Comparison of ENCODE assay signal across 12 mouse cellular contexts in the genomic region with DNA sequence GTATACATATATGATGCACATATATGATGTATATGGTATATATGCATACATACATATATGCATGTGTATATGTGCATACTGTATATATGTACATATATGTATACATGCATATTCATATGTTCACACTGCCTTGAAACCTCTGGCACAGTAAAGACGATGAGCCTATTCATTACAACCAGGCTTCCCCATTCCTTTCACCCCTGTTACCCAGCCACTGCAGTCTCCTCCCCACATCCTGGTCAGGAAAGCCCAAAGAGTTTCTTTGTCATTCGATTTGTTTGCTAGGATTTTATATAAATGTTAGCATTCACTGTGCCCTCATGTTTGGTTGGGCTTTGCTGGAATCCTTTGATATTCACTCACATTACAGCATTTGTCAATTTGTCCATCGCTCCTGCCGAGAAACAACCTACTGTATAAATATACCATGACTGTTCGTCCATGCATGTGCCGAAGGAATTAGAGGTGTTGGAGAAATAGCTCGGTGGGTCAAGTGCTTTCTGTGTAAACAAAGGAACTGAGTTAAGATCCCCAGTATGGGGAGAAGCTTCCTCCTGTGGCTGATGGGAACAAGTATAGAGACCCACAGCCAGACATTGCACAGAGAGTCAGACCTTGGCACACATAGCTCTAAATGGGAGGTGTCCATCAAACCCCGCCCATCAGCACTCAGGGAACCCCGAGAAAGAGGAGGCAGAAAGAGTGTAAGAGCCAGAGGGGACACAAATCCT.
"Had no signal": no experiment of that assay in that cellular context is flagged by ENCODE, and none has a peak within 500 bp of the region (broad histone marks: within the 10 kb centered on the region; RNA-seq: fewer than 3 reads in every experiment).

No protein-coding gene starts in this region.

- H3K9ac ChIP-seq: liver, embryonic 13.5 days had no signal

- H3K27me3 ChIP-seq: liver, embryonic 13.5 days; megakaryocyte, embryonic 14.5 days had no signal

- H3K4me1 ChIP-seq: liver, embryonic 13.5 days had no signal

- H3K9me3 ChIP-seq: liver, embryonic 13.5 days; megakaryocyte, embryonic 14.5 days had no signal

- DNase-seq: kidney, adult 2 months; kidney, postnatal 36 days; layer of hippocampus, postnatal 36 days; liver, embryonic 13.5 days; midbrain, embryonic 14.5 days; thymus, adult 18-20 months; thymus, postnatal 36 days had no signal

- H3K27ac ChIP-seq: kidney, postnatal 0 days; left cerebral cortex, adult 2 months; liver, embryonic 13.5 days had no signal

- H3K36me3 ChIP-seq: liver, embryonic 13.5 days had no signal

- H3K4me3 ChIP-seq: left cerebral cortex, adult 2 months; liver, embryonic 13.5 days; megakaryocyte, embryonic 14.5 days had no signal

- H3K4me2 ChIP-seq: liver, embryonic 13.5 days; midbrain, embryonic 11.5 days had no signal

- ATAC-seq: intestine, postnatal 0 days had no signal
